Comparison of ENCODE assay signal across 10 mouse cellular contexts in the genomic region with DNA sequence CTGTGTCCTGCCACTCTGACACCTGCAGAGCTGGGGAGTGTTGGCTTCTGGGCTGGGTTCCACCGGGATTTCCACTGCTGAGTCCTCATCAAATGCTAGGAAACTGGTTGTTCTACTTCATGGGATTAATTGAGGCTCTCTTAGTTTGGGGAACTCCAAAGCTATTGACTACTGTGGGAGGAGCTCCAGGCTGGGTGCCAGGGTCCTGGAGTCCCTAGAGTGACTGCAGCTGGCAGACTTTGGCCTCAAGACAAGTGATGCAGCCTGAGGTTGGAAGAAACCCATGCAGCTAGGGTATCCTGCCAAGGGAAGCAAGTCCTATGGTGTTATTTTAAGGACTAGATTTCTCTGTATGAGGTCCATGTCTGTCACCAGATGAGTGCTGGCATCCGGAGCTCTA. TPM values are rescaled to one million over a fixed set of nuclear protein-coding genes. Genes with fewer than 3 reads are reported as not detected.
DNase-seq lines count a peak whose midpoint lies in the region; ATAC-seq lines count a peak whose summit lies in the region.
"Had no signal": no experiment of that assay in that cellular context is flagged by ENCODE, and none has a peak within 500 bp of the region (broad histone marks: within the 10 kb centered on the region; RNA-seq: fewer than 3 reads in every experiment).

No protein-coding gene starts in this region.

- no peaks in the 10 kb centered on the region for H3K4me1 ChIP-seq in hindbrain, embryonic 16.5 days (ENCODE audit: control insufficient read depth, insufficient read depth, low read depth, low read length)
- H3K4me1 ChIP-seq in hindbrain, embryonic 10.5 days (replicated peaks) = no peaks in the 10 kb centered on the region
- H3K4me1 ChIP-seq: midbrain, embryonic 15.5 days had no signal

- H3K27ac ChIP-seq in hindbrain, embryonic 16.5 days (ENCODE audit: low read depth, low read length) = no peak overlapping the region
- no peak overlapping the region for H3K27ac ChIP-seq in hindbrain, embryonic 10.5 days
- H3K27ac ChIP-seq: heart, embryonic 15.5 days; midbrain, embryonic 15.5 days had no signal

- H3K4me3 ChIP-seq in hindbrain, embryonic 16.5 days (ENCODE audit: low read length) = no peak overlapping the region
- no peak overlapping the region for H3K4me3 ChIP-seq in hindbrain, embryonic 10.5 days
- H3K4me3 ChIP-seq: heart, embryonic 15.5 days; midbrain, embryonic 15.5 days had no signal

- H3K9me3 ChIP-seq in hindbrain, embryonic 16.5 days (ENCODE audit: control insufficient read depth, low read length) = no peaks in the 10 kb centered on the region
- H3K9me3 ChIP-seq in hindbrain, embryonic 10.5 days = no peaks in the 10 kb centered on the region
- H3K9me3 ChIP-seq: heart, embryonic 15.5 days; midbrain, embryonic 15.5 days had no signal

- peaks cover 65% of the 10 kb centered on the region for H3K27me3 ChIP-seq in hindbrain, embryonic 16.5 days (replicated peaks; ENCODE audit: control insufficient read depth, insufficient read depth, low read length)
- peaks cover 100% of the 10 kb centered on the region for H3K27me3 ChIP-seq in hindbrain, embryonic 10.5 days (ENCODE audit: insufficient read depth, poor library complexity, severe bottlenecking)
- H3K27me3 ChIP-seq: heart, embryonic 15.5 days had no signal

- no peaks in the 10 kb centered on the region for H3K36me3 ChIP-seq in hindbrain, embryonic 16.5 days (ENCODE audit: control insufficient read depth, insufficient read depth, low read length)
- peaks cover 9% of the 10 kb centered on the region; the same call in 1 of the 2 replicates for H3K36me3 ChIP-seq in hindbrain, embryonic 10.5 days
- H3K36me3 ChIP-seq: midbrain, embryonic 15.5 days had no signal

- no peak overlapping the region for H3K9ac ChIP-seq in hindbrain, embryonic 16.5 days (ENCODE audit: low read depth, low read length)
- H3K9ac ChIP-seq: heart, embryonic 15.5 days; midbrain, embryonic 15.5 days had no signal

- 64% methylated on average over 2 of the region's 2 CpGs for WGBS in hindbrain, embryonic 16.5 days
- WGBS in hindbrain, embryonic 10.5 days = 86% methylated on average over 2 of the region's 2 CpGs

- DNase-seq in hindbrain, embryonic 10.5 days (ENCODE audit: low spot score) = no peak
- peak; percentile 62 for DNase-seq in adipocyte (ENCODE audit: low spot score)
- DNase-seq in gastrocnemius, adult 18-20 months (ENCODE audit: low spot score) = peak; percentile 61
- peak; percentile 17 to 24 for DNase-seq in lung, adult 18-20 months
- DNase-seq in adrenal gland, postnatal 25 days = no peak
- no peak for DNase-seq in natural killer cell, adult 2 months (ENCODE audit: low spot score in 2 of 2)
- DNase-seq in c-Kit-positive CD71-positive TER-119-positive erythroid progenitor cells, embryonic 14.5 days (ENCODE audit: low spot score) = no peak

- no peak overlapping the region for H3K4me2 ChIP-seq in hindbrain, embryonic 16.5 days (ENCODE audit: low read length)
- H3K4me2 ChIP-seq: heart, embryonic 15.5 days; midbrain, embryonic 15.5 days had no signal

- ATAC-seq in hindbrain, embryonic 16.5 days = peak; percentile 37; the same call in 1 of the 2 replicates
- ATAC-seq: midbrain, embryonic 15.5 days had no signal

RNA-seq across cellular contexts. Expression of a gene that starts 44.1 kb away (rescaled TPM):
- 9.4 and 9.8 TPM in 2 replicates for polyA plus RNA-seq in hindbrain, embryonic 16.5 days (2015; fragmentation: Nextera tagmentation; extraction: Ambion mirVana)
- 35.8 and 36.0 TPM in 2 replicates for polyA plus RNA-seq in hindbrain, embryonic 10.5 days (2016; fragmentation: Nextera tagmentation; extraction: Ambion mirVana)
- not detected for total RNA-seq in gastrocnemius, adult 18-20 months (2021)
- not detected in 2 replicates for total RNA-seq in adrenal gland, postnatal 25 days (2021)

Comparison
In these comparisons a context has a peak if more than half of its experiments do, and no peak if none do; other contexts are left out.
1. DNase-seq: peak in adipocyte (single experiment), gastrocnemius, adult 18-20 months (single experiment) and lung, adult 18-20 months (2 of 2); none in hindbrain, embryonic 10.5 days (single experiment), adrenal gland, postnatal 25 days (single experiment), natural killer cell, adult 2 months (0 of 2) and c-Kit-positive CD71-positive TER-119-positive erythroid progenitor cells, embryonic 14.5 days (single experiment).